Comparison of ENCODE assay signal across 8 mouse cellular contexts in the genomic region with DNA sequence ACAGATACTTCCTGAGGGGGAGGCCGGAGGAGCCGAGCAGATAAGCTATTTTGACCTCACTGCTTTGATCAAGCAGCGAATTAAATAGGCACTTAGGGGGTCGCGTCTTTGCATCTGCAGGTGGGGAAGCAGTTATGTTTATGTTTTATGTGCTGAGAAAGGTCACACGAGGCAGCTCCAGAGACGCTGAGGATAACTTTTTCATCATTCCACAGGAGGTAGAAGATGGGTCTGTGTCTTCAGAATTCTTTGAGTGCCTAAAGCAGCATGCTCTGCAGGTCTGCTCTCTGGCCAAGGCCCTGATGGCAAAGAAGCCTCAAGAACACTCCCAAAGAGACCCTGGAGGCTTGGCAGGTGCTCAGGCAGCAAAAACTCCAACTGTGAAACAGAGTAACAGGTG. TPM values are rescaled to one million over a fixed set of nuclear protein-coding genes. Genes with fewer than 3 reads are reported as not detected.
DNase-seq lines count a peak whose midpoint lies in the region; ATAC-seq and TF ChIP-seq lines count a peak whose summit lies in the region.
"Not testable (repeated sequence)": the region's sequence is repeated elsewhere in the genome, so short reads cannot be mapped to it uniquely, and the experiment has no call there.

No protein-coding gene starts in this region.

- H3K36me3 ChIP-seq in forebrain, embryonic 10.5 days (replicated peaks); hindbrain, embryonic 10.5 days; liver, postnatal 0 days (replicated peaks; ENCODE audit: insufficient read depth, low read length); midbrain, embryonic 10.5 days: not testable (repeated sequence)

- H3K9ac ChIP-seq in liver, postnatal 0 days (replicated peaks), result not testable (repeated sequence)

- peaks cover 13% of the 10 kb centered on the region for H3K4me1 ChIP-seq in forebrain, embryonic 10.5 days
- peaks cover 13% of the 10 kb centered on the region for H3K4me1 ChIP-seq in hindbrain, embryonic 10.5 days (replicated peaks)
- not testable (repeated sequence) for H3K4me1 ChIP-seq in liver, postnatal 0 days (ENCODE audit: insufficient read depth)
- peaks cover 14% of the 10 kb centered on the region for H3K4me1 ChIP-seq in midbrain, embryonic 10.5 days

- peak; percentile 11 to 18 for DNase-seq in cerebellum, postnatal 10 days
- peak; percentile 13 for DNase-seq in forebrain, embryonic 10.5 days (ENCODE audit: extremely low spot score, low spot score)
- peak; percentile 4 for DNase-seq in hindbrain, embryonic 10.5 days (ENCODE audit: low spot score)
- peak; percentile 4 for DNase-seq in liver, postnatal 0 days
- not testable (repeated sequence) for DNase-seq in midbrain, embryonic 10.5 days (ENCODE audit: low spot score)
- DNase-seq in naive thymus-derived CD4-positive, alpha-beta T cell, adult 2 months (ENCODE audit: low read depth), result peak; percentile 2
- peak; percentile 7 for DNase-seq in ovary, postnatal 36 days (ENCODE audit: low spot score)
- peak; percentile 5 to 6 for DNase-seq in thymus, postnatal 10 days (ENCODE audit: low spot score in 2 of 2)

- H3K27me3 ChIP-seq in forebrain, embryonic 10.5 days (ENCODE audit: poor library complexity, severe bottlenecking); hindbrain, embryonic 10.5 days (ENCODE audit: insufficient read depth, poor library complexity, severe bottlenecking); liver, postnatal 0 days (ENCODE audit: insufficient read depth, low read length); midbrain, embryonic 10.5 days (ENCODE audit: low read depth, poor library complexity, severe bottlenecking): not testable (repeated sequence)

- H3K4me3 ChIP-seq in forebrain, embryonic 10.5 days; hindbrain, embryonic 10.5 days; liver, postnatal 0 days (ENCODE audit: low read depth, low read length); midbrain, embryonic 10.5 days: not testable (repeated sequence)

- not testable (repeated sequence) for ATAC-seq in liver, postnatal 0 days

- H3K4me2 ChIP-seq in liver, postnatal 0 days (ENCODE audit: low read depth, low read length), result not testable (repeated sequence)

- H3K9me3 ChIP-seq in forebrain, embryonic 10.5 days; hindbrain, embryonic 10.5 days; liver, postnatal 0 days (ENCODE audit: low read length); midbrain, embryonic 10.5 days (replicated peaks): not testable (repeated sequence)

- not testable (repeated sequence) for TF ChIP-seq EP300 in liver, postnatal 0 days (IDR thresholded peaks at IDR 0.05; ENCODE audit: low read depth)

- H3K27ac ChIP-seq in forebrain, embryonic 10.5 days, result peak overlapping the region; percentile 67
- H3K27ac ChIP-seq in hindbrain, embryonic 10.5 days, result peak overlapping the region; percentile 73
- not testable (repeated sequence) for H3K27ac ChIP-seq in liver, postnatal 0 days (ENCODE audit: low read depth)
- H3K27ac ChIP-seq in midbrain, embryonic 10.5 days (replicated peaks), result peak overlapping the region; percentile 76

- WGBS in forebrain, embryonic 10.5 days, result 43% methylated on average over 7 of the region's 7 CpGs
- 38% methylated on average over 7 of the region's 7 CpGs for WGBS in hindbrain, embryonic 10.5 days
- WGBS in liver, postnatal 0 days (ENCODE audit: insufficient replicate concordance), result 47% methylated on average over 7 of the region's 7 CpGs
- WGBS in midbrain, embryonic 10.5 days, result 28% methylated on average over 7 of the region's 7 CpGs

- TF ChIP-seq CTCF in liver, postnatal 0 days (IDR thresholded peaks at IDR 0.05; ENCODE audit: low read depth), result not testable (repeated sequence)

RNA-seq across cellular contexts. Expression of gene Dynlt1b, which starts 31.1 kb away (rescaled TPM):
- polyA plus RNA-seq in forebrain, embryonic 10.5 days (2016; fragmentation: Nextera tagmentation; extraction: Ambion mirVana), result 464 and 482 TPM in 2 replicates
- 585 and 814 TPM in 2 replicates for polyA plus RNA-seq in hindbrain, embryonic 10.5 days (2016; fragmentation: Nextera tagmentation; extraction: Ambion mirVana)
- polyA plus RNA-seq in liver, postnatal 0 days (2015; fragmentation: Nextera tagmentation; extraction: Ambion mirVana), result 164 and 165 TPM in 2 replicates
- 527 and 611 TPM in 2 replicates for polyA plus RNA-seq in midbrain, embryonic 10.5 days (2016; fragmentation: Nextera tagmentation; extraction: Ambion mirVana)
